Mouse (Mus musculus) embryonic facial prominence, embryonic 12.5 days (tissue): ENCODE measurements around the gene Pex5. TPM values are rescaled to one million over a fixed set of nuclear protein-coding genes. Genes with fewer than 3 reads are reported as not detected.

Source experiments
- ATAC-seq: fragments of 200-750 bp; cut with Nextera tagmentation; 2 replicates; pipeline ENCODE4 v1.8.0; 2017; ENCODE audit not compliant: insufficient number of reproducible peaks, insufficient read depth, low FRiP score, low TSS enrichment
- H3K27ac ChIP-seq: fragments of 300-500 bp; sonication (generic); 2 replicates; pipeline ENCODE4 v1.5.1; 2016; ENCODE audit warnings: mild to moderate bottlenecking
- H3K27me3 ChIP-seq: fragments of 300-500 bp; sonication (generic); 2 replicates; pipeline ENCODE4 v1.6.1; 2016; ENCODE audit warnings: mild to moderate bottlenecking, moderate library complexity
- H3K36me3 ChIP-seq: fragments of 300-500 bp; sonication (generic); 2 replicates; pipeline ENCODE4 v1.6.1; 2016; ENCODE audit warnings: mild to moderate bottlenecking
- H3K4me1 ChIP-seq: fragments of 300-500 bp; sonication (generic); 2 replicates; pipeline ENCODE4 v1.6.1; 2016
- H3K4me2 ChIP-seq: fragments of 300-500 bp; sonication (generic); replicated peaks from 2 replicates; pipeline ENCODE4 v1.6.1; 2016; ENCODE audit warnings: mild to moderate bottlenecking, moderate library complexity
- H3K4me3 ChIP-seq: fragments of 300-500 bp; sonication (generic); 2 replicates; pipeline ENCODE4 v1.5.1; 2016; ENCODE audit warnings: mild to moderate bottlenecking
- H3K9ac ChIP-seq: fragments of 300-500 bp; sonication (generic); 2 replicates; pipeline ENCODE4 v1.6.1; 2016; ENCODE audit warnings: mild to moderate bottlenecking, moderate library complexity
- H3K9me3 ChIP-seq: fragments of 300-500 bp; sonication (generic); 2 replicates; pipeline ENCODE4 v1.6.1; 2016; ENCODE audit warnings: mild to moderate bottlenecking, moderate library complexity
- WGBS: fragments of 180-500 bp; shearing (Covaris S2); methylation state at CpG from one replicate; pipeline ENCODE4 v1.1.7; 2016; 5-methylcytosine and 5-hydroxymethylcytosine counted together
- polyA plus RNA-seq: library from polyadenylated mRNA; unstranded; fragments of >200 nt; fragmentation: Nextera tagmentation; extraction: Ambion mirVana; gene quantifications from 2 replicates; pipeline ENCODE4 v1.2.1, GENCODE M21; 2016

The Pex5 gene
- polyA plus RNA-seq, 1 experiment from 2014 or later, result 64.5 TPM

- no peaks in the 10 kb centered on the region for H3K27me3 ChIP-seq
- H3K9me3 ChIP-seq, result no peaks in the 10 kb centered on the region
- 80% methylated on average over 2 of the region's 2 CpGs for WGBS
Observed at GRCm38 (mm10) chr6:124447356-124447755, 32.5 kb upstream of the Pex5 start.

DNA sequence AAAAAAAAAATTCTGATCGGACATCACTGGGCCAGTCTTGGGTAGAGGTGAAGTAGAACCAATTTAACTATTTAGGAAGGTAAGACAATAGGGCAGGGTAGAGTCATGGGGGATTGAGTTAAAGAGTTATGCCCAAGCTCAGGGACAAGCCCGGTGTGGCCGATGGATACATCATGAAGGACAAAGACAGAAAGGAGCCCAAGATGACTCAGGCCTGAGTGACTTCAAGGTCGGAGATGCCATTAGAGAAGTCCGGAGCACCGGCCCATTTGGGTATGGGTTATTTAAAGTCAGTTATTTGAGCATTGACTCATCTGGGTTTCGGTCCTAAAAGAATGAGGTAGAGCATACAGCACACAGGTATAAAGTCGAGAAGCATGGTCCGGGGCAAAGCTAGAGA, 31.6 kb upstream of the Pex5 start:
- no peak for ATAC-seq
- H3K9me3 ChIP-seq, result no peaks in the 10 kb centered on the region

More at GRCm38 (mm10) chr6:124447356-124447755, 32.5 kb upstream of the Pex5 start:
- H3K4me1 ChIP-seq, result no peaks in the 10 kb centered on the region
- H3K9ac ChIP-seq, result no peak overlapping the region
- no peak for ATAC-seq
- H3K4me2 ChIP-seq, result no peak overlapping the region
- H3K27ac ChIP-seq, result no peak overlapping the region
- H3K36me3 ChIP-seq, result peaks cover 3% of the 10 kb centered on the region; the same call in 1 of the 2 replicates
- no peak overlapping the region for H3K4me3 ChIP-seq

DNA sequence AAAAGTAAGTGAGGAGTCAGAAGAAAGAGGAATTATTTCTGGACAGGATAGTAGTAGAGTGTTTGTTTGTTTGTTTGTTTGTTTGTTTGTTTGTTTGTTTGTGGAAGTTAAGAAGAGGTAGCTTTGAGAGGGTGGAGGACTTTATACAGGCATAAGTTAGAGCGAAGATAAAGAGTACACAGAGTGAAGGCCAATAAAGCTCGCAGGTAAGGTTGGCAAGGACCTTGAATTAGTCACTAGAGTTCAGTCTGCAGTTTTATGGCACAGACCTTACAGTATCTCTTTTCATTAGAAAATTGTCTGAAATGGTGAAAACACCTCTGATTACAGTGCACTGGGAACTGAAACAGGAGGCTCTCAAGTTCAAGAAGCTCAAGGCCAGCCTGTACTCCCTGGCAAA, 31.2 kb upstream of the Pex5 start:
- no peaks in the 10 kb centered on the region for H3K27me3 ChIP-seq
- peaks cover 3% of the 10 kb centered on the region; the same call in 1 of the 2 replicates for H3K36me3 ChIP-seq
- ATAC-seq, result no peak
- H3K4me3 ChIP-seq, result no peak overlapping the region
- H3K4me1 ChIP-seq, result no peaks in the 10 kb centered on the region
- no peak overlapping the region for H3K9ac ChIP-seq
- 97% methylated on average over 2 of the region's 2 CpGs for WGBS
- H3K9me3 ChIP-seq, result no peaks in the 10 kb centered on the region
- no peak overlapping the region for H3K4me2 ChIP-seq
- no peak overlapping the region for H3K27ac ChIP-seq

More for the DNA sequence above, 31.6 kb upstream of the Pex5 start:
- WGBS, result 94% methylated on average over 9 of the region's 9 CpGs
- Histone ChIP-seq H3K36me3 (peaks cover 3% of the 10 kb centered on the region; the same call in 1 of the 2 replicates), H3K4me3 (no peak overlapping the region), H3K9ac (no peak overlapping the region), H3K4me2 (no peak overlapping the region), H3K27me3 (no peaks in the 10 kb centered on the region), H3K4me1 (no peaks in the 10 kb centered on the region), H3K27ac (no peak overlapping the region)

DNA sequence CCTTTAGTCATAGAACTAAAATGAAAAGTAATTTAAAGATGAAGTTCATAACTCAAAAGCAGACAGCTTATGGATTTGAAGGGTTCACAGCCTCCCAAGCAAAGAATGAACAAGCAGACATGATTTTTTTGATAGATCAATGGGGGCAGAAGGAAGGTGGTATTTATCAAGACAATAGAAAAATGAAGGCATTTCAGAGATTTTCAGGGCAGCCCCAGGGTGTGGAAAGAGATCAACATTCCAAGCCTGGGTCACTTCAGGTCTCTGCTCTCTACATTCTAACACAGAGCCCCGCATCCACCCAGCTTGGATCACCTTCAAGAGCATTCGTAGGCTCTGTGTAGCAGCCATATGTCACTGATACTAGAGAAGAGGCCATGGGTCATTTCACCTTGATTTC, 28.5 kb upstream of the Pex5 start:
- Histone ChIP-seq H3K36me3 (no peaks in the 10 kb centered on the region), H3K4me3 (no peak overlapping the region), H3K9me3 (no peaks in the 10 kb centered on the region), H3K27me3 (no peaks in the 10 kb centered on the region), H3K9ac (no peak overlapping the region), H3K27ac (no peak overlapping the region), H3K4me2 (no peak overlapping the region), H3K4me1 (no peaks in the 10 kb centered on the region)
- ATAC-seq, result no peak
- WGBS, result 86% methylated on average over 2 of the region's 2 CpGs

DNA sequence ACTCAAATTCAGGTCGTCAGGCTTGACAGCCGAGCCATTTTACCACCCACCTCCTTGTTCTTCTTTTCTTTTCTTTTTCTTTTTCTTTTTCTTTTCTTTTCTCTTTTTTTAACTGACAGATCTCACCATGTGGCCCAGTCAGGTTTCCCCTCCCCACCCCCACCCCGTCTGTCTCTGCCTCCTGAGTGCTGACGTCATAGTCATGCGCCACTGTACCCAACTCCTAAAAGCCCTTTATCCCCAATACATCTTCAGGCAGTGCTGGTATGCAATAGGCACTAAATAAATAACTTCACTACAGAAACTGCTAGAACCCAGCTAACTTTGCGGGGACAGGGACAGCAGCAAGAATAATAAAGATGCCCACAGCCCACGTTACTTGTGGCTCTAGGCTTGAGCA, 21.4 kb upstream of the Pex5 start:
- Histone ChIP-seq H3K9me3 (no peaks in the 10 kb centered on the region), H3K9ac (no peak overlapping the region), H3K27ac (no peak overlapping the region), H3K4me2 (no peak overlapping the region), H3K4me3 (no peak overlapping the region), H3K4me1 (peaks cover 2% of the 10 kb centered on the region; the same call in 1 of the 2 replicates), H3K27me3 (no peaks in the 10 kb centered on the region), H3K36me3 (no peaks in the 10 kb centered on the region)
- WGBS, result 77% methylated on average over 7 of the region's 7 CpGs
- ATAC-seq, result no peak

DNA sequence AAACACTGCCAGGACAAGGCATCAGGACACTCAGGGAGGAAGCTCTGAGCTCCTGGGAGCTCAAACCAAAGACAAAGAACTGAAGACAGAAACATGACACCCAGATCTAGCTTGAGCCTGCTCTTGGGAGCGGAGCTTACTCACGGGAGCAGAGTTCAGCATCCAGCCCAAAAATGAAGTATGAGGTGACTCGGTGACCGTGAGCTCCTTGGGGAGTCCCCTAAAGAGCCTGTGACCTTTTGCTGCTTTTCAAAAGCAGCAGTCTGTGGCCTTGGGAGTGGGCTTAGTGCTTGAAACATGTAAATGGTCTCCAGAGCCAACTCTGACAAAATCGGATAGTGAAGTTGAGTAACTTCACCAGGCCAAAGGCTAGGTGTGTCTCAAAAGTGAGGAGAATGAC, 20.3 kb upstream of the Pex5 start:
- Histone ChIP-seq H3K27ac (no peak overlapping the region), H3K9ac (no peak overlapping the region), H3K36me3 (no peaks in the 10 kb centered on the region), H3K27me3 (no peaks in the 10 kb centered on the region), H3K4me1 (peaks cover 9% of the 10 kb centered on the region; the same call in 1 of the 2 replicates), H3K9me3 (no peaks in the 10 kb centered on the region), H3K4me3 (no peak overlapping the region), H3K4me2 (no peak overlapping the region)
- no peak for ATAC-seq
- WGBS, result 74% methylated on average over 5 of the region's 5 CpGs

- peaks cover 9% of the 10 kb centered on the region; the same call in 1 of the 2 replicates for H3K4me1 ChIP-seq
- no peaks in the 10 kb centered on the region for H3K9me3 ChIP-seq
- no peak for ATAC-seq
- 88% methylated on average over 8 of the region's 8 CpGs for WGBS
- no peaks in the 10 kb centered on the region for H3K36me3 ChIP-seq
- no peak overlapping the region for H3K27ac ChIP-seq
- no peaks in the 10 kb centered on the region for H3K27me3 ChIP-seq
- H3K4me3 ChIP-seq, result no peak overlapping the region
- no peak overlapping the region for H3K9ac ChIP-seq
- no peak overlapping the region for H3K4me2 ChIP-seq
Observed at GRCm38 (mm10) chr6:124433688-124434324, 18.9 kb upstream of the Pex5 start.

- H3K36me3 ChIP-seq, result no peaks in the 10 kb centered on the region
- no peaks in the 10 kb centered on the region for H3K9me3 ChIP-seq
- peak; percentile 54; the same call in 1 of the 2 replicates for ATAC-seq
- no peaks in the 10 kb centered on the region for H3K27me3 ChIP-seq
- no peak overlapping the region for H3K4me3 ChIP-seq
- H3K9ac ChIP-seq, result no peak overlapping the region
- peaks cover 9% of the 10 kb centered on the region; the same call in 1 of the 2 replicates for H3K4me1 ChIP-seq
- WGBS, result 34% methylated on average over 8 of the region's 8 CpGs
- H3K4me2 ChIP-seq, result no peak overlapping the region
- no peak overlapping the region for H3K27ac ChIP-seq
Observed at GRCm38 (mm10) chr6:124430784-124431495, 16.1 kb upstream of the Pex5 start.

- no peak overlapping the region for H3K9ac ChIP-seq
- no peak for ATAC-seq
- no peak overlapping the region for H3K4me3 ChIP-seq
- no peak overlapping the region for H3K4me2 ChIP-seq
- peaks cover 9% of the 10 kb centered on the region; the same call in 1 of the 2 replicates for H3K4me1 ChIP-seq
- no peaks in the 10 kb centered on the region for H3K9me3 ChIP-seq
- WGBS, result 67% methylated on average over 3 of the region's 3 CpGs
- H3K27me3 ChIP-seq, result no peaks in the 10 kb centered on the region
- no peak overlapping the region for H3K27ac ChIP-seq
- H3K36me3 ChIP-seq, result no peaks in the 10 kb centered on the region
Observed at GRCm38 (mm10) chr6:124430379-124430778, 15.5 kb upstream of the Pex5 start.

DNA sequence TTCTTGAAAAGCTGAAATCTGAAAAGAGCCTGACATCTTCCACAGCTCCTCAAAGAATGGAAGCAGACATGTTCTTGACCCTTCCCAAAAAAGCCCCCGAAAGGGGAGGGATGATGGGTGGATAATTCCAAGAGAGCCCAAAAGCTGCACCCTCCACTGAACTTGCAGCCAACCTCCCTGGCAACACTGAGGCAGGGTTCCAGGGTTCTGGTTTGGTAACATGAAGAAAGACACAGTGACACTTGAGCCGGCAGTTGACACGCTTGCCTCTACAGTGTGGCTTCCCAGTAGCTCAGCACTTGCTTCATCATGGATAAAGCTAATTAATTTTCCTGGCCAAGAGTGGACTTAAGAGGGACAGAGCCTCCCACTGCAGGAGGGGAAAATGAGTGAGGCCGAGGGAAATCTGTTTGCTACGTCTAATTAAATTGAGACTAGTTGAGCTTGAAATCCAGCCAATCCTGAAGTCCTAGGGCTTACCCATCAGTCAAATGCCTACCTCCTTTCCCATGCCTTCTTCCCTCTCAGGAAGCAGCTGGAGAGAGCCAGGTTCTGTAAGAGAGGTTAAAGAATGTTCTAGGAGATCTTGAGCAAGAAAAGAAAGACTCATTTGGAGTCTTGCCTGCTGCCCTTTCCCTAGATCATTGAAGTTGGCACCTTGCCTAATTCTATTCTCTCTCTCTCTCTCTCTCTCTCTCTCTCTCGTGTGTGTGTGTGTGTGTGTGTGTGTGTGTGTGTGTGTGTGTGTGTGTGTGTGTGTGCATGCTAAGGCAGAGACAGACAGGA, 13.1 kb upstream of the Pex5 start:
- WGBS, result 73% methylated on average over 5 of the region's 6 CpGs
- Histone ChIP-seq H3K4me3 (no peak overlapping the region), H3K9me3 (no peaks in the 10 kb centered on the region), H3K9ac (no peak overlapping the region), H3K4me1 (peaks cover 9% of the 10 kb centered on the region; the same call in 1 of the 2 replicates), H3K27ac (no peak overlapping the region), H3K4me2 (no peak overlapping the region), H3K36me3 (no peaks in the 10 kb centered on the region), H3K27me3 (no peaks in the 10 kb centered on the region)
- no peak for ATAC-seq

DNA sequence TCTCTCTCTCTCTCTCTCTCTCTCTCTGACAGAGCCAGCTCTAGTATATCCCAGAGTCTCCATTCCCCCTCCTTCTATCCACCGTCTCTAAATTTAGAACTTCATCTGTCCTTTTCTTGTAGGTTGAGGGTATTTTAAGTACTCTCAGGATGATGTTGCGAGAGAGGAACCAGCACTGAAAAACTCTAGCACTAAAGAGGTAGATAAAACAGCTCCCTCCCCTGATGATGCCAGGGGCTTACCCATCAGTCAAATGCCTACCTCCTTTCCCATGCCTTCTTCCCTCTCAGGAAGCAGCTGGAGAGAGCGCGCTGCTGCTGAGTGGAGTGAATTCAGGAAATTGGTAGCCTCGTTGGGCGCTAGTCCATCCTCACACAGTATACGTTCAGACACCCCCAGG, 12.4 kb upstream of the Pex5 start:
- no peak overlapping the region for H3K4me3 ChIP-seq
- no peak overlapping the region for H3K9ac ChIP-seq
- WGBS, result 83% methylated on average over 7 of the region's 7 CpGs
- no peaks in the 10 kb centered on the region for H3K36me3 ChIP-seq
- H3K27ac ChIP-seq, result no peak overlapping the region
- H3K9me3 ChIP-seq, result no peaks in the 10 kb centered on the region
- H3K4me2 ChIP-seq, result no peak overlapping the region
- peaks cover 9% of the 10 kb centered on the region; the same call in 1 of the 2 replicates for H3K4me1 ChIP-seq
- H3K27me3 ChIP-seq, result no peaks in the 10 kb centered on the region
- no peak for ATAC-seq
